Mouse (Mus musculus): ENCODE data around the gene Egfl7. TPM values are rescaled to one million over a fixed set of nuclear protein-coding genes. Genes with fewer than 3 reads are reported as not detected.

The Egfl7 gene
- polyA plus RNA-seq, 1 experiment, result 196 TPM

- Histone ChIP-seq H3K4me3 (ENCODE audit: extremely low read depth, insufficient read depth, insufficient read length) (no peak overlapping the region), H3K27ac (ENCODE audit: insufficient read depth, low read length) (no peak overlapping the region), H3K27me3 (ENCODE audit: control insufficient read depth, insufficient read depth, low read length) (no peaks in the 10 kb centered on the region), H3K36me3 (ENCODE audit: control insufficient read depth, insufficient read depth, low read length) (no peaks in the 10 kb centered on the region), H3K4me1 (ENCODE audit: control insufficient read depth, insufficient read depth, insufficient read length) (no peaks in the 10 kb centered on the region)
- DNase-seq (ENCODE audit: low read depth in 1 of 2, low spot score in 2 of 2), result no peak
- TF ChIP-seq POLR2A (IDR thresholded peaks at IDR 0.05; ENCODE audit: low read depth, low read length) (no peak), CTCF (IDR thresholded peaks at IDR 0.05; ENCODE audit: extremely low read depth, insufficient read depth, insufficient read length, insufficient replicate concordance) (no peak)
- WGBS, result 75% methylated on average over 6 of the region's 6 CpGs
These were observed 15.3 kb downstream of the Egfl7 start for GRCm38 (mm10) chr2:26594934-26595724.

- no peaks in the 10 kb centered on the region for H3K36me3 ChIP-seq (ENCODE audit: control insufficient read depth, insufficient read depth, low read length)
- no peaks in the 10 kb centered on the region for H3K27me3 ChIP-seq (ENCODE audit: control insufficient read depth, insufficient read depth, low read length)
- DNase-seq (ENCODE audit: low read depth in 1 of 2, low spot score in 2 of 2), result no peak
- WGBS, result 50% methylated on average over 11 of the region's 11 CpGs
- H3K27ac ChIP-seq (ENCODE audit: insufficient read depth, low read length), result no peak overlapping the region
- TF ChIP-seq CTCF (IDR thresholded peaks at IDR 0.05; ENCODE audit: extremely low read depth, insufficient read depth, insufficient read length, insufficient replicate concordance), result no peak
- TF ChIP-seq POLR2A (IDR thresholded peaks at IDR 0.05; ENCODE audit: low read depth, low read length), result no peak
- no peak overlapping the region for H3K4me3 ChIP-seq (ENCODE audit: extremely low read depth, insufficient read depth, insufficient read length)
- no peaks in the 10 kb centered on the region for H3K4me1 ChIP-seq (ENCODE audit: control insufficient read depth, insufficient read depth, insufficient read length)
These were observed 16.1 kb downstream of the Egfl7 start for GRCm38 (mm10) chr2:26595725-26596435.

- Histone ChIP-seq H3K36me3 (ENCODE audit: control insufficient read depth, insufficient read depth, low read length) (no peaks in the 10 kb centered on the region), H3K4me1 (ENCODE audit: control insufficient read depth, insufficient read depth, insufficient read length) (no peaks in the 10 kb centered on the region), H3K27me3 (ENCODE audit: control insufficient read depth, insufficient read depth, low read length) (no peaks in the 10 kb centered on the region), H3K4me3 (ENCODE audit: extremely low read depth, insufficient read depth, insufficient read length) (no peak overlapping the region), H3K27ac (ENCODE audit: insufficient read depth, low read length) (no peak overlapping the region)
- 95% methylated on average over 3 of the region's 3 CpGs for WGBS
- TF ChIP-seq CTCF (IDR thresholded peaks at IDR 0.05; ENCODE audit: extremely low read depth, insufficient read depth, insufficient read length, insufficient replicate concordance) (no peak), POLR2A (IDR thresholded peaks at IDR 0.05; ENCODE audit: low read depth, low read length) (no peak)
- no peak for DNase-seq (ENCODE audit: low read depth in 1 of 2, low spot score in 2 of 2)
These were observed 17.1 kb downstream of the Egfl7 start for GRCm38 (mm10) chr2:26596898-26597297.

GRCm38 (mm10) chr2:26597810-26598209, 18.0 kb downstream of the Egfl7 start:
- no peak for DNase-seq (ENCODE audit: low read depth in 1 of 2, low spot score in 2 of 2)
- WGBS, result 90% methylated on average over 2 of the region's 2 CpGs
- no peaks in the 10 kb centered on the region for H3K4me1 ChIP-seq (ENCODE audit: control insufficient read depth, insufficient read depth, insufficient read length)
- TF ChIP-seq POLR2A (IDR thresholded peaks at IDR 0.05; ENCODE audit: low read depth, low read length), result no peak
- TF ChIP-seq CTCF (IDR thresholded peaks at IDR 0.05; ENCODE audit: extremely low read depth, insufficient read depth, insufficient read length, insufficient replicate concordance), result no peak
- no peaks in the 10 kb centered on the region for H3K27me3 ChIP-seq (ENCODE audit: control insufficient read depth, insufficient read depth, low read length)
- no peak overlapping the region for H3K27ac ChIP-seq (ENCODE audit: insufficient read depth, low read length)
- H3K4me3 ChIP-seq (ENCODE audit: extremely low read depth, insufficient read depth, insufficient read length), result no peak overlapping the region
- no peaks in the 10 kb centered on the region for H3K36me3 ChIP-seq (ENCODE audit: control insufficient read depth, insufficient read depth, low read length)

- Histone ChIP-seq H3K27me3 (ENCODE audit: control insufficient read depth, insufficient read depth, low read length) (no peaks in the 10 kb centered on the region), H3K4me3 (ENCODE audit: extremely low read depth, insufficient read depth, insufficient read length) (no peak overlapping the region), H3K27ac (ENCODE audit: insufficient read depth, low read length) (no peak overlapping the region), H3K36me3 (ENCODE audit: control insufficient read depth, insufficient read depth, low read length) (no peaks in the 10 kb centered on the region), H3K4me1 (ENCODE audit: control insufficient read depth, insufficient read depth, insufficient read length) (no peaks in the 10 kb centered on the region)
- TF ChIP-seq CTCF (IDR thresholded peaks at IDR 0.05; ENCODE audit: extremely low read depth, insufficient read depth, insufficient read length, insufficient replicate concordance) (no peak), POLR2A (IDR thresholded peaks at IDR 0.05; ENCODE audit: low read depth, low read length) (no peak)
- DNase-seq (ENCODE audit: low read depth in 1 of 2, low spot score in 2 of 2), result no peak
- 76% methylated on average over 3 of the region's 3 CpGs for WGBS
These were observed 18.6 kb downstream of the Egfl7 start for GRCm38 (mm10) chr2:26598462-26598861.

- Histone ChIP-seq H3K27ac (ENCODE audit: insufficient read depth, low read length) (no peak overlapping the region), H3K4me3 (ENCODE audit: extremely low read depth, insufficient read depth, insufficient read length) (no peak overlapping the region), H3K27me3 (ENCODE audit: control insufficient read depth, insufficient read depth, low read length) (no peaks in the 10 kb centered on the region), H3K36me3 (ENCODE audit: control insufficient read depth, insufficient read depth, low read length) (no peaks in the 10 kb centered on the region), H3K4me1 (ENCODE audit: control insufficient read depth, insufficient read depth, insufficient read length) (peaks cover 9% of the 10 kb centered on the region)
- no peak for DNase-seq (ENCODE audit: low read depth in 1 of 2, low spot score in 2 of 2)
- TF ChIP-seq POLR2A (IDR thresholded peaks at IDR 0.05; ENCODE audit: low read depth, low read length) (no peak), CTCF (IDR thresholded peaks at IDR 0.05; ENCODE audit: extremely low read depth, insufficient read depth, insufficient read length, insufficient replicate concordance) (no peak)
- WGBS, result 85% methylated on average over 4 of the region's 4 CpGs
These were observed 20.2 kb downstream of the Egfl7 start for GRCm38 (mm10) chr2:26599965-26600364.

GRCm38 (mm10) chr2:26600664-26601063, 20.9 kb downstream of the Egfl7 start:
- H3K27ac ChIP-seq (ENCODE audit: insufficient read depth, low read length), result no peak overlapping the region
- peaks cover 9% of the 10 kb centered on the region for H3K4me1 ChIP-seq (ENCODE audit: control insufficient read depth, insufficient read depth, insufficient read length)
- no peaks in the 10 kb centered on the region for H3K27me3 ChIP-seq (ENCODE audit: control insufficient read depth, insufficient read depth, low read length)
- DNase-seq (ENCODE audit: low read depth in 1 of 2, low spot score in 2 of 2), result no peak
- 82% methylated on average over 2 of the region's 2 CpGs for WGBS
- no peak for TF ChIP-seq POLR2A (IDR thresholded peaks at IDR 0.05; ENCODE audit: low read depth, low read length)
- no peak for TF ChIP-seq CTCF (IDR thresholded peaks at IDR 0.05; ENCODE audit: extremely low read depth, insufficient read depth, insufficient read length, insufficient replicate concordance)
- H3K36me3 ChIP-seq (ENCODE audit: control insufficient read depth, insufficient read depth, low read length), result no peaks in the 10 kb centered on the region
- no peak overlapping the region for H3K4me3 ChIP-seq (ENCODE audit: extremely low read depth, insufficient read depth, insufficient read length)
